Mouse (Mus musculus): ENCODE data around the gene Pgpep1l.
A peak's percentile ranks its signal among the peaks of the same experiment; 100 is the strongest.

Gene Pgpep1l

GRCm38 (mm10) chr7:68213842-68214241, 50.2 kb downstream of the Pgpep1l start:
- DNase-seq = no peak

DNA sequence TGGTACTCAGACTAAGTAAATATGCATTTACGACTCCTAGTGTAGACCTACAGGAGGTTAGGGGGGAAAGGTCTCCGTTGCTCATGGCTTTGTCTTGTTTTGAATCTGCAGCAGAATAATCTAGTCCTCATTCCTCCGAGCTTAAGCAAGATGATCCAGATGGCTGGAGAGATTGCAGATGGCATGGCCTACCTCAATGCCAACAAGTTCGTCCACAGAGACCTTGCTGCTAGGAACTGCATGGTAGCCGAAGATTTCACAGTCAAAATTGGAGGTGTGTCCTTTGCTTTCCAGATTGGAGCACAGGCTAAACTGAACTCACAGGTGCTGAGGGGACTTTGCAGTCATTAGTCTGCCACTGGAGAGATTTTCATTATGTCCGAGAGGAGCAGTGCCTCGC, 52.1 kb downstream of the Pgpep1l start:
- DNase-seq = peak; percentile 36

DNA sequence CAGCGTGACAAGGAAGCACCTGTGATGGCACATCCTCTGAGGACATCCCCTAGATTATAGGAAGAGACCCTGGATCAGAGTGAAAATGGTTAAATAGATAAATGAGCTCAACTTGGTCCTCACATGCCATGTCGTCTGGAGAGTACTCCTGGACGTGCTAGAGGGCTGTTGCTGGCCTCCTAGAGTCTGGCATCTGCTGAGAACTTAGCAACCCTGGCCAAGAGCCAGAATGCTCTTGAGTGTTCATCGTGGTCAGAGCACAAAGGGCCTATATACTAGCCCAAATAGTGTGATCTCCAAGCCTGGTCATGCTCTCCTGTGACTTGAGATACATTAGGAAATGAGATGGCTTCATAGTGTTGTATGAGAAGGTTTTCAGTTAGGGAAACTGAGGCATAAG, 53.6 kb downstream of the Pgpep1l start:
- no peak for DNase-seq

GRCm38 (mm10) chr7:68209039-68209438, 55.0 kb downstream of the Pgpep1l start:
- DNase-seq = no peak

GRCm38 (mm10) chr7:68205776-68206427, 58.1 kb downstream of the Pgpep1l start:
- DNase-seq = no peak

DNA sequence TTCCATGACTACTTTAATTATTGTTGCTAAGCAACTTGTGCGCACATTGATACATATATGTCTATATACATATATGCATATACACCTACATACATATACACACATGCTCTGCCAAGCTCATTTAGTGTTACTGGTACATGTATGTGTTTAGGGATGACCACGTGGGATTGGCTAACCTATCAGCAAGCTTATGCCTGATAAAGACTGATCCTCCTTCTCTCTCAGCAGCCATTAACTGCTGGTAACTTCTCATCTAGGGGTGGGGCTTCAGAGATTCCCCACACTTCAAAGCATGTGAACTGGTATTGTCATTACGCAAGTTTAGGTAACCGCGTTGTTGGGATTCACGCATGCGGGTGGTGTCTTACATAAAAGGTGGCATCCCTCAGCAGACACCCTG, 64.4 kb downstream of the Pgpep1l start:
- DNase-seq = no peak

- DNase-seq = no peak
These were observed 69.9 kb downstream of the Pgpep1l start for GRCm38 (mm10) chr7:68193958-68194695.

DNA sequence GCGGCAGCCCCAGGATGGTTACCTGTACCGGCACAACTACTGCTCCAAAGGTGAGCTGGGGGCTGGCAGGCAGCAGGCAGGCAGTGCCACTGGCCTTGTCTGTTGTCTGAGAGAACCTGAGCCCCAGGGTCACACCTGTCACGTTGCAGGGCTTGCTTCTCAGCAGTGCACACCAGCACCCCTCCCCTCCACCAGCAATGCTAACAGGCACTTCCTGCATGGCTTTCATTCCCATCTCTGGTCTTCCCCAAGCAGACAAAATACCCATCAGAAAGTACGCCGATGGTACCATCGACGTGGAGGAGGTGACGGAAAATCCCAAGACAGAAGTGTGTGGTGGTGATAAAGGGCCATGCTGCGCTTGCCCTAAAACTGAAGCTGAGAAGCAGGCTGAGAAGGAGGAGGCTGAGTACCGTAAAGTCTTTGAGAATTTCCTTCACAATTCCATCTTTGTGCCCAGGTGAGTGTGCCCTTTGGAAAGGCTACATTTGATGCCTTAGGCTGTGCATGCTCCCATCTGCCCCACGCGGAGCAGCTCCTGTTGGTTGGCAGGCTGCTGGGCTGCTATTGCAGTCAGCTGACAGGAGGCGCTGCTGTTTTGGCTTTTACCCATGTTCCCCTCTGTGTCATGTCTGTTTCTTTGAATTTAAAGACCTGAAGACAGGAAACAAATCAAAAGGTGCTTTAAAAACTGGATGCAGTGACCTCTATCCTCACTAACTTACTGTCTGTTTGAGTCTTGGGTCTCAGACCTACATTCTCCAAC, 74.2 kb downstream of the Pgpep1l start:
- DNase-seq = no peak

GRCm38 (mm10) chr7:68189211-68189610, 74.8 kb downstream of the Pgpep1l start:
- no peak for DNase-seq

All from cerebellum, adult 11 months (tissue).